Mouse (Mus musculus) forebrain, embryonic 11.5 days (tissue): ENCODE measurements at regions not wholly inside any gene's neighbourhood (a gene's known extent, or its start where the extent isn't known, plus 50 kb on each side); places are given as distances from the start of the nearest gene placed in this dataset.
A peak's percentile ranks its signal among the peaks of the same experiment; 100 is the strongest.

Source experiments
- ATAC-seq: fragments of 200-750 bp; cut with Nextera tagmentation; replicated peaks from 2 replicates; pipeline ENCODE4 v1.8.0; 2017; ENCODE audit warnings: moderate TSS enrichment; ENCODE audit not compliant: low FRiP score
- DNase-seq: peaks from one replicate; pipeline ENCODE4 v3.0.0-alpha.2; 2017; ENCODE audit warnings: low spot score
- H3K27ac ChIP-seq: fragments of 300-500 bp; sonication (generic); 2 replicates; pipeline ENCODE4 v1.5.1; 2014; ENCODE audit warnings: low read depth, low read length
- H3K27me3 ChIP-seq: fragments of 300-500 bp; sonication (generic); 2 replicates; pipeline ENCODE4 v1.6.1; 2014; ENCODE audit warnings: mild to moderate bottlenecking, low read length, mixed read lengths; ENCODE audit not compliant: control insufficient read depth, insufficient read depth
- H3K36me3 ChIP-seq: fragments of 300-500 bp; sonication (generic); 2 replicates; pipeline ENCODE4 v1.6.1; 2014; ENCODE audit warnings: mild to moderate bottlenecking, low read length, moderate library complexity, mixed read lengths; ENCODE audit not compliant: control insufficient read depth, insufficient read depth
- H3K4me1 ChIP-seq: fragments of 300-500 bp; sonication (generic); replicated peaks from 2 replicates; pipeline ENCODE4 v1.6.1; 2014; ENCODE audit warnings: low read length, mixed read lengths; ENCODE audit not compliant: control insufficient read depth, insufficient read depth
- H3K4me2 ChIP-seq: fragments of 300-500 bp; sonication (generic); 2 replicates; pipeline ENCODE4 v1.6.1; 2014; ENCODE audit warnings: low read depth, mild to moderate bottlenecking, low read length, moderate library complexity, mixed read lengths; ENCODE audit not compliant: severe bottlenecking
- H3K4me3 ChIP-seq: fragments of 300-500 bp; sonication (generic); 2 replicates; pipeline ENCODE4 v1.5.1; 2014; ENCODE audit warnings: low read depth, low read length
- H3K9ac ChIP-seq: fragments of 300-500 bp; sonication (generic); 2 replicates; pipeline ENCODE4 v1.6.1; 2014; ENCODE audit warnings: low read length
- H3K9me3 ChIP-seq: fragments of 300-500 bp; sonication (generic); 2 replicates; pipeline ENCODE4 v1.6.1; 2016; ENCODE audit warnings: low read length, mixed read lengths; ENCODE audit not compliant: control insufficient read depth
- WGBS: fragments of 180-500 bp; shearing (Covaris S2); extraction: QIAGEN DNeasy Blood & Tissue Kit; methylation state at CpG from one replicate; pipeline ENCODE4 v1.1.7; 2014; 5-methylcytosine and 5-hydroxymethylcytosine counted together

GRCm38 (mm10) chr8:34613138-34613537 lies 501.6 kb upstream of the Gm10131 start:
- 84% methylated on average over 5 of the region's 5 CpGs for WGBS
- no peak overlapping the region for H3K4me2 ChIP-seq
- no peaks in the 10 kb centered on the region for H3K27me3 ChIP-seq
- no peak overlapping the region for H3K9ac ChIP-seq
- H3K4me3 ChIP-seq: no peak overlapping the region
- no peak overlapping the region for H3K27ac ChIP-seq
- no peaks in the 10 kb centered on the region for H3K4me1 ChIP-seq
- H3K36me3 ChIP-seq: no peaks in the 10 kb centered on the region
- DNase-seq: no peak
- no peak for ATAC-seq
- H3K9me3 ChIP-seq: no peaks in the 10 kb centered on the region

- no peak for ATAC-seq
- no peaks in the 10 kb centered on the region for H3K36me3 ChIP-seq
- no peak overlapping the region for H3K9ac ChIP-seq
- DNase-seq: no peak
- no peaks in the 10 kb centered on the region for H3K27me3 ChIP-seq
- H3K4me3 ChIP-seq: no peak overlapping the region
- WGBS: 66% methylated on average over 3 of the region's 3 CpGs
- H3K9me3 ChIP-seq: no peaks in the 10 kb centered on the region
- H3K27ac ChIP-seq: no peak overlapping the region
- no peaks in the 10 kb centered on the region for H3K4me1 ChIP-seq
- H3K4me2 ChIP-seq: no peak overlapping the region
These were observed 500.9 kb upstream of the Gm10131 start for GRCm38 (mm10) chr8:34612396-34612795.

GRCm38 (mm10) chr8:34610186-34610585 lies 498.6 kb upstream of the Gm10131 start:
- ATAC-seq (no peak), DNase-seq (no peak)
- no peak overlapping the region for H3K27ac ChIP-seq
- H3K27me3 ChIP-seq: no peaks in the 10 kb centered on the region
- H3K9ac ChIP-seq: no peak overlapping the region
- no peak overlapping the region for H3K4me3 ChIP-seq
- no peaks in the 10 kb centered on the region for H3K36me3 ChIP-seq
- no peaks in the 10 kb centered on the region for H3K9me3 ChIP-seq
- H3K4me2 ChIP-seq: no peak overlapping the region
- H3K4me1 ChIP-seq: no peaks in the 10 kb centered on the region

- 90% methylated on average over 2 of the region's 2 CpGs for WGBS
- Histone ChIP-seq H3K4me1 (no peaks in the 10 kb centered on the region), H3K27ac (no peak overlapping the region), H3K4me3 (no peak overlapping the region), H3K27me3 (no peaks in the 10 kb centered on the region), H3K4me2 (no peak overlapping the region), H3K9ac (no peak overlapping the region), H3K9me3 (no peaks in the 10 kb centered on the region), H3K36me3 (no peaks in the 10 kb centered on the region)
- ATAC-seq (no peak), DNase-seq (no peak)
These were observed 495.9 kb upstream of the Gm10131 start for GRCm38 (mm10) chr8:34607426-34607825.

- no peaks in the 10 kb centered on the region for H3K36me3 ChIP-seq
- no peak overlapping the region for H3K9ac ChIP-seq
- no peak overlapping the region for H3K4me3 ChIP-seq
- ATAC-seq: no peak
- H3K27ac ChIP-seq: no peak overlapping the region
- H3K9me3 ChIP-seq: no peaks in the 10 kb centered on the region
- no peak overlapping the region for H3K4me2 ChIP-seq
- no peak for DNase-seq
- no peaks in the 10 kb centered on the region for H3K4me1 ChIP-seq
- WGBS: 86% methylated on average over 2 of the region's 2 CpGs
- H3K27me3 ChIP-seq: no peaks in the 10 kb centered on the region
These were observed 493.5 kb upstream of the Gm10131 start for GRCm38 (mm10) chr8:34605031-34605430.

GRCm38 (mm10) chr8:34604581-34604980 lies 493.0 kb upstream of the Gm10131 start:
- Histone ChIP-seq H3K4me3 (no peak overlapping the region), H3K9me3 (no peaks in the 10 kb centered on the region), H3K4me2 (no peak overlapping the region), H3K27me3 (no peaks in the 10 kb centered on the region), H3K9ac (no peak overlapping the region), H3K4me1 (no peaks in the 10 kb centered on the region), H3K36me3 (no peaks in the 10 kb centered on the region), H3K27ac (no peak overlapping the region)
- no peak for ATAC-seq
- WGBS: 81% methylated on average over 2 of the region's 2 CpGs
- DNase-seq: no peak

GRCm38 (mm10) chr8:34601426-34601953 lies 490.0 kb upstream of the Gm10131 start:
- H3K4me2 ChIP-seq: no peak overlapping the region

GRCm38 (mm10) chr8:34600880-34601279 lies 489.3 kb upstream of the Gm10131 start:
- no peaks in the 10 kb centered on the region for H3K36me3 ChIP-seq
- DNase-seq (peak; percentile 48), ATAC-seq (no peak)
- H3K4me2 ChIP-seq: no peak overlapping the region
- 51% methylated on average over 5 of the region's 5 CpGs for WGBS
- no peak overlapping the region for H3K9ac ChIP-seq
- H3K27me3 ChIP-seq: no peaks in the 10 kb centered on the region
- no peak overlapping the region for H3K4me3 ChIP-seq
- H3K9me3 ChIP-seq: no peaks in the 10 kb centered on the region
- no peaks in the 10 kb centered on the region for H3K4me1 ChIP-seq
- H3K27ac ChIP-seq: no peak overlapping the region

More at GRCm38 (mm10) chr8:34601426-34601953, 490.0 kb upstream of the Gm10131 start:
- Histone ChIP-seq H3K4me3 (no peak overlapping the region), H3K36me3 (no peaks in the 10 kb centered on the region), H3K9ac (no peak overlapping the region), H3K27me3 (no peaks in the 10 kb centered on the region), H3K4me1 (no peaks in the 10 kb centered on the region), H3K9me3 (no peaks in the 10 kb centered on the region), H3K27ac (no peak overlapping the region)
- ATAC-seq (no peak), DNase-seq (no peak)
- whole genome bisulfite sequencing: 66% methylated on average over 3 of the region's 3 CpGs

- Histone ChIP-seq H3K4me3 (no peak overlapping the region), H3K4me2 (no peak overlapping the region), H3K9ac (no peak overlapping the region), H3K9me3 (no peaks in the 10 kb centered on the region), H3K4me1 (no peaks in the 10 kb centered on the region), H3K36me3 (no peaks in the 10 kb centered on the region), H3K27ac (no peak overlapping the region), H3K27me3 (no peaks in the 10 kb centered on the region)
- DNase-seq (no peak), ATAC-seq (no peak)
- WGBS: 84% methylated on average over 5 of the region's 5 CpGs
These were observed 485.1 kb upstream of the Gm10131 start for GRCm38 (mm10) chr8:34596593-34596992.
